Comparison of ENCODE assay signal across 20 mouse cellular contexts in the genomic region with DNA sequence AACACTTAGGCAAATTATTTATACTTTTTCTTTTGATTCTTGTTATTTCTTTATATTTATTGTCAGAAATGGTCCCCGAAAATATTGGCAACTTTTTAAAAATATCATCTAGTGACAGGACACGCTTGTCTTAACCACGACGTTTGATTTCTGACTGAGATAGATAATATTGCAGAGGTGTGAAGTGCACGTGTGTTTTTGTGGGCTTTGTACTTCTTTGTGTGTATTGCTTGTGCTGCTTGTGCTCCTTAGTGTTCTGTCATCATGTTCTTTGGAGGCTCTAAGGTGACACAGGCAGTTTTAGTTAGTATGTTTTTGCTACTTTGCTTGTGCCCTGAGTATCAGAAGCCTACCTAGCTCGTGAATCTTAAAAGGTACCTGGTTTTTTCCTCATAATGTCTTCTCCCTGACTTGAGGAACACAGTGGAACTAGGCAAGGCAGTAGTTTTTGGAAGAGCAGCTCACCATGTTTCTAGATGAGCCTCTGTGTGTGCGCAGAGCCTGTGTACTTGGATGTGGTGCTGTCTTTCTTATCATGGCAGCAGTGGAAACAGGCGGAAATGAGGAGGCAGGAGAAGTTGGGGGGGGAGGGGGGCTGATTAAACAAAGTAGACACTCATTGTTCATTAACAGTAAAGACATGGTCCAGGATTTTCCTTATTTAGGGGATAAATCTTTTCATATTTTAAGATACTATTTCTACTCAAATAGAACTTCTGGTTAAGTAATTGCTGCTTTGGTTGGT.
"Had no signal": no experiment of that assay in that cellular context is flagged by ENCODE, and none has a peak within 500 bp of the region (broad histone marks: within the 10 kb centered on the region; RNA-seq: fewer than 3 reads in every experiment).

No protein-coding gene starts in this region.

- H3K4me2 ChIP-seq: liver, embryonic 13.5 days; lung, embryonic 14.5 days; midbrain, embryonic 13.5 days had no signal

- H3K4me1 ChIP-seq: midbrain, embryonic 10.5 days; midbrain, embryonic 13.5 days had no signal

- H3K9ac ChIP-seq: liver, embryonic 13.5 days; lung, embryonic 14.5 days; midbrain, embryonic 13.5 days had no signal

- DNase-seq: kidney, adult 2 months; kidney, postnatal 25 days; layer of hippocampus, adult 9-11 months; liver, embryonic 13.5 days; lung, embryonic 14.5 days; right cerebral cortex, adult 18-20 months; right cerebral cortex, postnatal 14 days; right cerebral cortex, postnatal 4 days; thymus, adult 2 months; thymus, postnatal 14 days; thymus, postnatal 4 days had no signal

- H3K27ac ChIP-seq: kidney, postnatal 0 days; layer of hippocampus, adult 2 months; left cerebral cortex, adult 2 months; liver, embryonic 13.5 days; midbrain, embryonic 10.5 days; midbrain, embryonic 13.5 days; stomach, postnatal 0 days had no signal

- H3K4me3 ChIP-seq: layer of hippocampus, adult 2 months; left cerebral cortex, adult 2 months; liver, embryonic 13.5 days; midbrain, embryonic 10.5 days; midbrain, embryonic 13.5 days had no signal

- H3K9me3 ChIP-seq: liver, embryonic 13.5 days; midbrain, embryonic 10.5 days; midbrain, embryonic 13.5 days had no signal

- H3K27me3 ChIP-seq: liver, embryonic 13.5 days; midbrain, embryonic 13.5 days had no signal

- ATAC-seq: intestine, postnatal 0 days; lung, postnatal 0 days; midbrain, embryonic 13.5 days; midbrain, embryonic 16.5 days had no signal
